Mouse (Mus musculus): ENCODE data around the gene Slc17a9.
A peak's percentile ranks its signal among the peaks of the same experiment; 100 is the strongest.

GRCm38 (mm10) chr2:180695176-180695575, 29.9 kb upstream of the Slc17a9 start:
- TF ChIP-seq CTCF (IDR thresholded peaks at IDR 0.05; ENCODE audit: control insufficient read depth, insufficient read depth, insufficient read length) (no peak), USF1 (IDR thresholded peaks at IDR 0.05; ENCODE audit: low read depth) (peak; percentile 49), MYOD1 (IDR thresholded peaks at IDR 0.05; ENCODE audit: control insufficient read depth, insufficient read length, low read depth) (peak; percentile 82), MYOG (IDR thresholded peaks at IDR 0.05; ENCODE audit: control insufficient read depth, extremely low read depth, insufficient read length) (no peak)

Data from C2C12 (cell line).